Mouse (Mus musculus) CH12.LX (cell line): Measurements from ENCODE around the gene Arhgap33.

Source experiments
- POLR2A ChIP-seq: IDR thresholded peaks from 2 replicates; pipeline ENCODE4 v1.6.1; 2011; ENCODE audit warnings: low read depth, mild to moderate bottlenecking, improper control_type of control experiment, low read length
- SIN3A ChIP-seq: IDR thresholded peaks from 2 replicates; pipeline ENCODE4 v1.6.1; 2012; ENCODE audit warnings: low read length, improper control_type of control experiment, inconsistent platforms

DNA sequence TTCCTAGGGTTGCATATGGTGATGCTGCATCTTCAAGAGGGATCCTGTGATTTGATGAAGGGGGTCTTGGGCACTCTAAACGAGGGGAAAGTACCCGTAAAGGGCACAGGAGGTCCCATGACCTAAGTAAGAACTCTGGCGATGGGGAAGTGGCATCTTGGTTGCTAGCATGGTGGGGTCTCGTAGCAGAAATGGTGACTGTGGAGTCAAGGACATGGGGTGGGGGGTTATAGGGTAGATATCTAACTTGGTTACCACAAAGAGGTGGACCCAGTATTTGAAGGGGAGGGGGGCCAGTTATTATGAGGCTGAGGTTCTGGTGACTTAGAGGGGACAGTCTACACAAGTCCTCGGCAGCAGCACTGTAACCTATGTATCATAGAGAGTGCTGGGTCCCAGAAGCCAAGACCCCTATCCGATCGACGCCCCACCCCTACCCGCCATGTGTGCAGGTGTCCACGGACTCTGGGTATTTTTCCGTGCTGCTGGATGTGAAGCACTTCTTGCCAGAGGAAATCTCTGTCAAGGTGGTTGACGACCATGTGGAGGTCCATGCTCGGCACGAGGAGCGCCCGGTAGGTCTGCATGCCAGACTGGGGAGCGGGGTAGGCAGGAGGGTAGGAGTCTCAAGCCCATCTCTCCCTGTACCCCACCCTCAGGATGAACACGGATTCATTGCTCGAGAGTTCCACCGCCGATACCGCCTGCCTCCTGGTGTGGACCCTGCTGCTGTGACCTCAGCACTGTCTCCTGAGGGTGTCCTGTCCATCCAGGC, 19.1 kb upstream of the Arhgap33 start:
- TF ChIP-seq POLR2A (no peak; the same call in 1 of the 2 replicates), SIN3A (no peak)
